8 mouse cellular contexts compared by ENCODE assay signal in genomic region chr17:6317339-6317985, GRCm38 (mm10). TPM values are rescaled to one million over a fixed set of nuclear protein-coding genes. Genes with fewer than 3 reads are reported as not detected.
DNase-seq lines count a peak whose midpoint lies in the region; ATAC-seq and TF ChIP-seq lines count a peak whose summit lies in the region.
"Not testable (repeated sequence)": the region's sequence is repeated elsewhere in the genome, so short reads cannot be mapped to it uniquely, and the experiment has no call there.

Gene Dynlt1a, minus strand, starts transcription at chr17:6317500.

- H3K36me3 ChIP-seq in MEL (ENCODE audit: control insufficient read depth in 1 of 2, insufficient read depth in 2 of 2, low read length in 2 of 2); forebrain, embryonic 16.5 days (ENCODE audit: control insufficient read depth, insufficient read depth); neural tube, embryonic 15.5 days: not testable (repeated sequence)

- H3K9me3 ChIP-seq in MEL (replicated peaks; ENCODE audit: insufficient read depth, low read length); forebrain, embryonic 16.5 days (ENCODE audit: control insufficient read depth, low read length); neural tube, embryonic 15.5 days (replicated peaks): not testable (repeated sequence)

- TF ChIP-seq EP300 in MEL (IDR thresholded peaks at IDR 0.05; ENCODE audit: low read depth in 1 of 2, low read length in 2 of 2): not testable (repeated sequence)

- not testable (repeated sequence) for H3K4me1 ChIP-seq in MEL (ENCODE audit: control insufficient read depth in 1 of 2, insufficient read depth in 2 of 2, low read length in 2 of 2); forebrain, embryonic 16.5 days (replicated peaks; ENCODE audit: control insufficient read depth, insufficient read depth, low read length); lung, adult 2 months (ENCODE audit: control insufficient read depth, insufficient read depth, low read length); neural tube, embryonic 15.5 days

- H3K27me3 ChIP-seq in MEL (ENCODE audit: control insufficient read depth in 1 of 2, insufficient read depth in 2 of 2, low read length in 2 of 2); forebrain, embryonic 16.5 days (replicated peaks; ENCODE audit: control insufficient read depth, insufficient read depth, low read length); neural tube, embryonic 15.5 days (replicated peaks): not testable (repeated sequence)

- not testable (repeated sequence) for TF ChIP-seq POLR2A in MEL (IDR thresholded peaks at IDR 0.05; ENCODE audit: control insufficient read depth in 1 of 2, insufficient read depth in 1 of 2, low read depth in 1 of 2, low read length in 2 of 2, poor library complexity in 1 of 2); lung, adult 2 months (IDR thresholded peaks at IDR 0.05; ENCODE audit: borderline replicate concordance, extremely low read depth, low read depth, low read length)

- TF ChIP-seq RAD21 in MEL (IDR thresholded peaks at IDR 0.05; ENCODE audit: low read depth, low read length): not testable (repeated sequence)

- H3K9ac ChIP-seq in MEL (ENCODE audit: control insufficient read depth, low read depth, low read length, poor library complexity, severe bottlenecking): peak within 1 kb of the TSS; percentile 49
- H3K9ac ChIP-seq in forebrain, embryonic 16.5 days (replicated peaks; ENCODE audit: low read depth, low read length): peak within 1 kb of the TSS; percentile 51; the same call in 1 of the 2 replicates
- peak within 1 kb of the TSS; percentile 45; the same call in 1 of the 2 replicates for H3K9ac ChIP-seq in neural tube, embryonic 15.5 days (replicated peaks)

- intact Hi-C loops in heart, postnatal 36 days (cut with DNase I): not testable (repeated sequence)

- WGBS in forebrain, embryonic 16.5 days: 9% methylated on average over 23 of the region's 23 CpGs
- WGBS in lung, adult 2 months: 6% methylated on average over 23 of the region's 23 CpGs
- WGBS in neural tube, embryonic 15.5 days: 10% methylated on average over 21 of the region's 23 CpGs

- peak within 1 kb of the TSS; percentile 51 for H3K4me2 ChIP-seq in forebrain, embryonic 16.5 days (ENCODE audit: low read length)
- peak within 1 kb of the TSS; percentile 57 for H3K4me2 ChIP-seq in neural tube, embryonic 15.5 days

- H3K79me2 ChIP-seq in MEL (ENCODE audit: control insufficient read depth, insufficient read depth, low read length, poor library complexity): not testable (repeated sequence)

- TF ChIP-seq CTCF in MEL (IDR thresholded peaks at IDR 0.05 in 2 of 3, conservative IDR thresholded peaks at IDR 0.05 in 1 of 3; ENCODE audit: control insufficient read depth in 1 of 3, insufficient read depth in 1 of 3, low read depth in 2 of 3, low read length in 3 of 3, poor library complexity in 1 of 3, severe bottlenecking in 1 of 3); layer of hippocampus, adult 2 months (conservative IDR thresholded peaks at IDR 0.05); lung, adult 2 months (IDR thresholded peaks at IDR 0.05; ENCODE audit: insufficient read depth, low read length): not testable (repeated sequence)

- peak within 1 kb of the TSS; percentile 28; the same call in 1 of the 2 replicates for H3K27ac ChIP-seq in MEL (ENCODE audit: control insufficient read depth, low read depth, low read length)
- not testable (repeated sequence) for H3K27ac ChIP-seq in forebrain, embryonic 16.5 days (ENCODE audit: low read length)
- H3K27ac ChIP-seq in layer of hippocampus, adult 2 months: peak within 1 kb of the TSS; percentile 16
- peak within 1 kb of the TSS; percentile 79 for H3K27ac ChIP-seq in neural tube, embryonic 15.5 days (replicated peaks)

- ATAC-seq in forebrain, embryonic 16.5 days: peak; percentile 81
- ATAC-seq in neural tube, embryonic 15.5 days (ENCODE audit: low FRiP score): peak; percentile 86

- H3K4me3 ChIP-seq in MEL (ENCODE audit: control insufficient read depth in 1 of 2, insufficient read depth in 1 of 2, low read depth in 2 of 2, low read length in 2 of 2): peak within 1 kb of the TSS; percentile 56 to 57
- H3K4me3 ChIP-seq in forebrain, embryonic 16.5 days (replicated peaks; ENCODE audit: low read length): peak within 1 kb of the TSS; percentile 44
- peak within 1 kb of the TSS; percentile 35 for H3K4me3 ChIP-seq in layer of hippocampus, adult 2 months
- peak within 1 kb of the TSS; percentile 23 for H3K4me3 ChIP-seq in lung, adult 2 months (replicated peaks; ENCODE audit: extremely low read depth, low read depth, low read length)
- peak within 1 kb of the TSS; percentile 44 for H3K4me3 ChIP-seq in neural tube, embryonic 15.5 days (replicated peaks)

- peak; percentile 86 for DNase-seq in MEL (ENCODE audit: low read depth, low spot score)
- DNase-seq in cerebellum, adult 18-20 months: peak; percentile 97 to 100
- peak; percentile 97 to 99 for DNase-seq in heart, postnatal 36 days
- DNase-seq in layer of hippocampus, adult 2 months (ENCODE audit: low spot score in 2 of 2): peak; percentile 90 to 92
- DNase-seq in lung, adult 2 months: peak; percentile 93
- peak; percentile 99 for DNase-seq in testis, postnatal 14 days (ENCODE audit: low spot score)

TF ChIP-seq in MEL, 35 proteins besides CTCF, POLR2A, EP300 and RAD21:
- TF ChIP-seq NRF1 (IDR thresholded peaks at IDR 0.05; ENCODE audit: insufficient read depth, low read depth, low read length, poor library complexity, severe bottlenecking): peak; percentile 50; the same call in 1 of the 2 replicates

RNA-seq across cellular contexts. Expression of gene Dynlt1a, which starts in this region (rescaled TPM):
- total RNA-seq in MEL (2012; rRNA removed): 7.8 and 10.9 TPM in 2 replicates
- 10 to 100 TPM in 1 of 2 experiments, not detected in 1; 15.9 TPM for polyA plus RNA-seq in MEL (2012; ENCODE audit: insufficient read depth in 1 of 2, insufficient read length in 2 of 2, low read depth in 1 of 2, low replicate concordance in 2 of 2, missing spikeins in 1 of 2)
- polyA plus RNA-seq in forebrain, embryonic 16.5 days (2015; fragmentation: Nextera tagmentation; extraction: Ambion mirVana): 38.2 and 42.6 TPM in 2 replicates
- total RNA-seq in heart, postnatal 36 days (2021): 1 to 10 TPM; 1.2 TPM
- 10 to 100 TPM in 1 of 2 experiments, 1 to 10 TPM in 1; 9.4 to 10.3 TPM for total RNA-seq in layer of hippocampus, adult 2 months (2021)
- polyA plus RNA-seq in lung, adult 2 months (2012; rRNA removed): 2.1 and 3.0 TPM in 2 replicates
- polyA plus RNA-seq in neural tube, embryonic 15.5 days (2015; fragmentation: Nextera tagmentation; extraction: Ambion mirVana): 47.5 and 54.2 TPM in 2 replicates
